ENCODE assay signal across 9 mouse cellular contexts in the genomic region with DNA sequence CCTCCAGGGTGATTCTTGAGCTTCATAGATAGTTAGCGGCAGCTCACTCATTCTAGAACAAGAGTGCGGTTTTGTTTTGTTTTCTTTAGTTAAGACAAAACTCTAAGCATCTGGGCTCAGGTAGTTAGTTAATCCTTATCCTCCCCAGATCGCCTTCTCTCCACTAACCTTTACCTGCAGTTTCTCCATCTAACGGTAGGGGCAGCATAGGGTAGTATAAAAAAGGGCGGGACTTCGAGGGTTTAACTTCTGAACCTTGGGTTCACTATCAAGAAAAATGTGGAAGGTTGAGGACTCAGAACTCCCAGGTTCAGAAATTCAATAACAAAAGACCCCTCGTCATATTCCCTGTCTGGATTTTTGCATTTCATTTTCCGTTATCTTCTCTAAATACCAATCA. TPM values are rescaled to one million over a fixed set of nuclear protein-coding genes. Genes with fewer than 3 reads are reported as not detected.
A peak's percentile ranks its signal among the peaks of the same experiment; 100 is the strongest.
DNase-seq lines count a peak whose midpoint lies in the region; ATAC-seq and TF ChIP-seq lines count a peak whose summit lies in the region.
"Had no signal": no experiment of that assay in that cellular context is flagged by ENCODE, and none has a peak within 500 bp of the region (broad histone marks: within the 10 kb centered on the region; RNA-seq: fewer than 3 reads in every experiment).

No protein-coding gene starts in this region.

- no peaks in the 10 kb centered on the region for H3K36me3 ChIP-seq in kidney, embryonic 16.5 days (ENCODE audit: insufficient read depth, low read length)
- H3K36me3 ChIP-seq in CH12.LX (replicated peaks in 1 of 2; ENCODE audit: control insufficient read depth in 1 of 2, insufficient read depth in 1 of 2, low read length in 1 of 2) = peaks cover 0 to 12% of the 10 kb centered on the region in 2 experiments
- H3K36me3 ChIP-seq in stomach, postnatal 0 days (ENCODE audit: control insufficient read depth, insufficient read depth, low read length) = no peaks in the 10 kb centered on the region
- H3K36me3 ChIP-seq: embryonic facial prominence, embryonic 15.5 days had no signal

- no peak for TF ChIP-seq EP300 in CH12.LX (IDR thresholded peaks at IDR 0.05; ENCODE audit: low read length)
- no peak for TF ChIP-seq EP300 in stomach, postnatal 0 days (optimal IDR thresholded peaks at IDR 0.05)

- H3K4me1 ChIP-seq in kidney, embryonic 16.5 days (ENCODE audit: insufficient read depth, low read length) = peaks cover 22% of the 10 kb centered on the region
- peaks cover 0 to 9% of the 10 kb centered on the region in 2 experiments; a peak in 2 of 4 replicates for H3K4me1 ChIP-seq in CH12.LX (ENCODE audit: control insufficient read depth in 1 of 2, insufficient read depth in 2 of 2)
- H3K4me1 ChIP-seq in stomach, postnatal 0 days (replicated peaks; ENCODE audit: control insufficient read depth, insufficient read depth) = no peaks in the 10 kb centered on the region

- H3K4me2 ChIP-seq in kidney, embryonic 16.5 days (replicated peaks; ENCODE audit: low read depth, low read length) = no peak overlapping the region
- no peak overlapping the region for H3K4me2 ChIP-seq in CH12.LX (ENCODE audit: insufficient read depth, low read depth, poor library complexity, severe bottlenecking)
- H3K4me2 ChIP-seq in stomach, postnatal 0 days (replicated peaks; ENCODE audit: low read depth) = no peak overlapping the region

- no peak overlapping the region for H3K9ac ChIP-seq in kidney, embryonic 16.5 days (replicated peaks; ENCODE audit: low read length)
- H3K9ac ChIP-seq in CH12.LX (ENCODE audit: insufficient read depth, low read depth) = no peak overlapping the region
- no peak overlapping the region for H3K9ac ChIP-seq in stomach, postnatal 0 days (ENCODE audit: low read length)

- peak; percentile 34 to 60; a peak in 3 of 4 replicates for TF ChIP-seq CTCF in CH12.LX (conservative IDR thresholded peaks at IDR 0.05 in 1 of 2, IDR thresholded peaks at IDR 0.05 in 1 of 2; ENCODE audit: low read depth in 2 of 2, low read length in 2 of 2)
- peak; percentile 80 for TF ChIP-seq CTCF in stomach, postnatal 0 days (IDR thresholded peaks at IDR 0.05; ENCODE audit: low read depth)

- DNase-seq in kidney, adult 9 months = peak; percentile 74
- DNase-seq in CH12.LX (ENCODE audit: extremely low read depth) = peak; percentile 45
- peak; percentile 61 for DNase-seq in brain, adult 2 months (ENCODE audit: low read depth, low spot score)
- DNase-seq in kidney, postnatal 36 days = peak; percentile 52 to 69
- DNase-seq in stomach, postnatal 0 days (ENCODE audit: low spot score) = peak; percentile 57
- DNase-seq in left cerebral cortex, adult 11 months (ENCODE audit: low spot score) = no peak
- no peak for DNase-seq in urinary bladder, adult 2 months (ENCODE audit: low spot score)

- TF ChIP-seq POLR2A in CH12.LX (IDR thresholded peaks at IDR 0.05; ENCODE audit: low read depth, low read length) = no peak

- dilution Hi-C loops in CH12.LX (cut with MboI; ENCODE audit: extremely low pct_ligation_motif_present, extremely low pct_unique_long_range_greater_than_20kb, low sequenced_read_pairs) = no loop called here

- in situ Hi-C loops in CH12.LX (cut with MboI; ENCODE audit: low pct_ligation_motif_present, low pct_unique_long_range_greater_than_20kb, low sequenced_read_pairs) = no loop called here

- no peaks in the 10 kb centered on the region for H3K27me3 ChIP-seq in kidney, embryonic 16.5 days (ENCODE audit: insufficient read depth, low read length)
- H3K27me3 ChIP-seq in CH12.LX (replicated peaks) = no peaks in the 10 kb centered on the region
- no peaks in the 10 kb centered on the region for H3K27me3 ChIP-seq in stomach, postnatal 0 days (ENCODE audit: control insufficient read depth, insufficient read depth, low read length)

- ATAC-seq in kidney, embryonic 16.5 days (ENCODE audit: low FRiP score, low TSS enrichment) = no peak
- no peak for ATAC-seq in stomach, postnatal 0 days (ENCODE audit: low FRiP score, low TSS enrichment)

- H3K27ac ChIP-seq in kidney, embryonic 16.5 days (ENCODE audit: low read length) = no peak overlapping the region
- no peak overlapping the region for H3K27ac ChIP-seq in CH12.LX (ENCODE audit: insufficient read depth, low read depth)
- no peak overlapping the region for H3K27ac ChIP-seq in stomach, postnatal 0 days (replicated peaks)

- no peaks in the 10 kb centered on the region for H3K9me3 ChIP-seq in kidney, embryonic 16.5 days (ENCODE audit: low read length)
- H3K9me3 ChIP-seq in CH12.LX (replicated peaks; ENCODE audit: low read length) = peaks cover 11% of the 10 kb centered on the region
- no peaks in the 10 kb centered on the region for H3K9me3 ChIP-seq in stomach, postnatal 0 days (ENCODE audit: control insufficient read depth, low read length)
- H3K9me3 ChIP-seq: embryonic facial prominence, embryonic 15.5 days had no signal

- H3K4me3 ChIP-seq in kidney, embryonic 16.5 days (ENCODE audit: low read length) = no peak overlapping the region
- no peak overlapping the region for H3K4me3 ChIP-seq in CH12.LX (replicated peaks in 1 of 3; ENCODE audit: low read depth in 2 of 3, low read length in 2 of 3, poor library complexity in 1 of 3)
- no peak overlapping the region for H3K4me3 ChIP-seq in stomach, postnatal 0 days (ENCODE audit: low read depth, low read length)

- WGBS in kidney, embryonic 16.5 days = 21% methylated on average over 8 of the region's 8 CpGs
- 20% methylated on average over 8 of the region's 8 CpGs for WGBS in stomach, postnatal 0 days

- TF ChIP-seq RAD21 in CH12.LX (IDR thresholded peaks at IDR 0.05; ENCODE audit: low read depth, low read length) = peak; percentile 43

- no peaks in the 10 kb centered on the region for H3K79me2 ChIP-seq in CH12.LX (replicated peaks; ENCODE audit: control insufficient read depth, extremely low read depth, insufficient read depth, poor library complexity, severe bottlenecking)

TF ChIP-seq in CH12.LX, 34 proteins besides CTCF, POLR2A, EP300 and RAD21:
- TF ChIP-seq NRF1 (IDR thresholded peaks at IDR 0.05; ENCODE audit: low read depth, low read length) (no peak), SMC3 (IDR thresholded peaks at IDR 0.05; ENCODE audit: low read depth, low read length) (0 out of 2 replicates have a peak, but pooled peaks have one; percentile 8), KAT2A (IDR thresholded peaks at IDR 0.05; ENCODE audit: insufficient replicate concordance, low read length) (no peak), NELFE (IDR thresholded peaks at IDR 0.05; ENCODE audit: low read depth, low read length) (no peak), BHLHE40 (IDR thresholded peaks at IDR 0.05; ENCODE audit: low read depth, low read length) (no peak), MAX (IDR thresholded peaks at IDR 0.05; ENCODE audit: low read length) (no peak), CHD2 (IDR thresholded peaks at IDR 0.05; ENCODE audit: low read length) (no peak)
TF ChIP-seq in CH12.LX: peak in this region for 1.

RNA-seq across cellular contexts. Expression of gene Rgmb, which starts 1.0 kb away (rescaled TPM):
- 10.1 and 12.2 TPM in 2 replicates for polyA plus RNA-seq in kidney, embryonic 16.5 days (2015; fragmentation: Nextera tagmentation; extraction: Ambion mirVana)
- total RNA-seq in CH12.LX (2012; rRNA removed) = 2.3 and 2.8 TPM in 2 replicates
- total RNA-seq in CH12.LX (2014; rRNA removed) = 1.7 and 2.3 TPM in 2 replicates
- 2.6 and 3.0 TPM in 2 replicates for polyA plus RNA-seq in CH12.LX (2012; ENCODE audit: insufficient read length, low read depth)
- 33.0 and 41.1 TPM in 2 replicates for polyA plus RNA-seq in stomach, postnatal 0 days (2015; fragmentation: Nextera tagmentation; extraction: Ambion mirVana)
- 47.3 and 61.1 TPM in 2 replicates for polyA plus RNA-seq in urinary bladder, adult 2 months (2012; rRNA removed)

Comparison
In these comparisons a context has a peak if more than half of its experiments do, and no peak if none do; other contexts are left out.
1. DNase-seq: peak in kidney, adult 9 months (single experiment), CH12.LX (single experiment), brain, adult 2 months (single experiment), kidney, postnatal 36 days (2 of 2) and stomach, postnatal 0 days (single experiment); none in left cerebral cortex, adult 11 months (single experiment) and urinary bladder, adult 2 months (single experiment).